ENCODE assay signal across 8 mouse cellular contexts in genomic region chr15:26894801-26895229, GRCm38 (mm10). TPM values are rescaled to one million over a fixed set of nuclear protein-coding genes. Genes with fewer than 3 reads are reported as not detected.
DNase-seq lines count a peak whose midpoint lies in the region; ATAC-seq and TF ChIP-seq lines count a peak whose summit lies in the region.

No protein-coding gene starts in this region.

- H3K9me3 ChIP-seq in intestine, embryonic 16.5 days (ENCODE audit: control insufficient read depth, low read length), result no peaks in the 10 kb centered on the region
- no peaks in the 10 kb centered on the region for H3K9me3 ChIP-seq in liver, embryonic 11.5 days (ENCODE audit: control insufficient read depth, low read length)
- H3K9me3 ChIP-seq in neural tube, embryonic 12.5 days, result no peaks in the 10 kb centered on the region

- 0% methylated on average over 27 of the region's 28 CpGs for WGBS in intestine, embryonic 16.5 days
- WGBS in liver, embryonic 11.5 days, result 1% methylated on average over 25 of the region's 28 CpGs
- under 1% methylated on average over 28 of the region's 28 CpGs for WGBS in neural tube, embryonic 12.5 days

- DNase-seq in layer of hippocampus, adult 11-12 months (ENCODE audit: low spot score), result peak; percentile 9
- no peak for DNase-seq in layer of hippocampus, adult 9-11 months
- peak; percentile 58 for DNase-seq in brain, embryonic 14.5 days (ENCODE audit: low read depth)
- peak; percentile 53 for DNase-seq in heart, adult 18-20 months
- DNase-seq in liver, embryonic 11.5 days (ENCODE audit: low spot score), result peak; percentile 33
- no peak for DNase-seq in T-cell, adult 2 months (ENCODE audit: low spot score)

- H3K4me2 ChIP-seq in intestine, embryonic 16.5 days (ENCODE audit: low read depth, low read length), result peak overlapping the region; percentile 90
- peak overlapping the region; percentile 53 for H3K4me2 ChIP-seq in liver, embryonic 11.5 days
- peak overlapping the region; percentile 75 for H3K4me2 ChIP-seq in neural tube, embryonic 12.5 days (replicated peaks)

- peak overlapping the region; percentile 85 for H3K4me3 ChIP-seq in intestine, embryonic 16.5 days (ENCODE audit: low read length)
- H3K4me3 ChIP-seq in liver, embryonic 11.5 days (ENCODE audit: low read depth, low read length), result peak overlapping the region; percentile 61
- peak overlapping the region; percentile 77 for H3K4me3 ChIP-seq in neural tube, embryonic 12.5 days

- H3K9ac ChIP-seq in intestine, embryonic 16.5 days (ENCODE audit: low read depth, low read length), result peak overlapping the region; percentile 83
- H3K9ac ChIP-seq in liver, embryonic 11.5 days (ENCODE audit: low read depth, low read length), result peak overlapping the region; percentile 60
- peak overlapping the region; percentile 78 for H3K9ac ChIP-seq in neural tube, embryonic 12.5 days

- peak; percentile 77 for ATAC-seq in intestine, embryonic 16.5 days
- ATAC-seq in liver, embryonic 11.5 days (replicated peaks; ENCODE audit: low FRiP score), result peak; percentile 59
- peak; percentile 90 for ATAC-seq in neural tube, embryonic 12.5 days (ENCODE audit: low FRiP score, low read depth)

- peaks cover 4% of the 10 kb centered on the region; the same call in 1 of the 2 replicates for H3K4me1 ChIP-seq in intestine, embryonic 16.5 days (ENCODE audit: control insufficient read depth, insufficient read depth, low read length)
- H3K4me1 ChIP-seq in liver, embryonic 11.5 days (replicated peaks; ENCODE audit: control insufficient read depth, insufficient read depth, low read length), result no peaks in the 10 kb centered on the region
- H3K4me1 ChIP-seq in neural tube, embryonic 12.5 days, result peaks cover 14% of the 10 kb centered on the region; the same call in 1 of the 2 replicates

- no peak for TF ChIP-seq CTCF in brain, embryonic 14.5 days (IDR thresholded peaks at IDR 0.05; ENCODE audit: borderline replicate concordance, extremely low read depth, insufficient read depth, insufficient read length)

- H3K36me3 ChIP-seq in intestine, embryonic 16.5 days (ENCODE audit: control insufficient read depth, insufficient read depth, low read length), result no peaks in the 10 kb centered on the region
- no peaks in the 10 kb centered on the region for H3K36me3 ChIP-seq in liver, embryonic 11.5 days (ENCODE audit: control insufficient read depth, insufficient read depth, low read length)
- no peaks in the 10 kb centered on the region for H3K36me3 ChIP-seq in neural tube, embryonic 12.5 days

- no peaks in the 10 kb centered on the region for H3K27me3 ChIP-seq in intestine, embryonic 16.5 days (replicated peaks; ENCODE audit: control insufficient read depth, insufficient read depth, low read length)
- H3K27me3 ChIP-seq in liver, embryonic 11.5 days (replicated peaks; ENCODE audit: control insufficient read depth, insufficient read depth, low read length), result peaks cover 20% of the 10 kb centered on the region
- no peaks in the 10 kb centered on the region for H3K27me3 ChIP-seq in neural tube, embryonic 12.5 days (replicated peaks)

- H3K27ac ChIP-seq in intestine, embryonic 16.5 days (ENCODE audit: low read length), result peak overlapping the region; percentile 89
- peak overlapping the region; percentile 46; the same call in 1 of the 2 replicates for H3K27ac ChIP-seq in liver, embryonic 11.5 days (ENCODE audit: low read depth, low read length)
- H3K27ac ChIP-seq in neural tube, embryonic 12.5 days, result peak overlapping the region; percentile 55

- no peak for TF ChIP-seq POLR2A in brain, embryonic 14.5 days (IDR thresholded peaks at IDR 0.05; ENCODE audit: borderline replicate concordance, extremely low read depth, insufficient read depth, insufficient read length, poor library complexity, severe bottlenecking)

RNA-seq across cellular contexts. Expression of gene Fbxl7, which starts 0.6 kb away (rescaled TPM):
- 10.0 and 15.6 TPM in 2 replicates for polyA plus RNA-seq in brain, embryonic 14.5 days (2012; rRNA removed)
- 1 to 10 TPM; 2.3 to 2.5 TPM for total RNA-seq in heart, adult 18-20 months (2021)
- polyA plus RNA-seq in intestine, embryonic 16.5 days (2015; fragmentation: Nextera tagmentation; extraction: Ambion mirVana), result 7.9 and 8.0 TPM in 2 replicates
- 8.2 and 9.3 TPM in 2 replicates for polyA plus RNA-seq in liver, embryonic 11.5 days (2014; fragmentation: Nextera tagmentation; extraction: Ambion mirVana)
- polyA plus RNA-seq in neural tube, embryonic 12.5 days (2016; fragmentation: Nextera tagmentation; extraction: Ambion mirVana), result 24.4 and 24.7 TPM in 2 replicates

Comparison
In these comparisons a context has a peak if more than half of its experiments do, and no peak if none do; other contexts are left out.
1. DNase-seq: peak in layer of hippocampus, adult 11-12 months (single experiment), brain, embryonic 14.5 days (single experiment), heart, adult 18-20 months (2 of 2) and liver, embryonic 11.5 days (single experiment); none in layer of hippocampus, adult 9-11 months (single experiment) and T-cell, adult 2 months (single experiment).
2. Peak in every context shown above with its lines, with median percentiles within 50 percentile points of each other: ATAC-seq, H3K27ac ChIP-seq, H3K4me2 ChIP-seq, H3K4me3 ChIP-seq and H3K9ac ChIP-seq.